Mouse (Mus musculus): ENCODE data around the gene Olfr1037.
"Not testable (repeated sequence)": the region's sequence is repeated elsewhere in the genome, so short reads cannot be mapped to it uniquely, and the experiment has no call there.

The Olfr1037 gene

GRCm38 (mm10) chr2:86087285-86087684 is at the start of gene Olfr1037:
Gene Olfr1037, minus strand, starts transcription at chr2:86087385.
- no peak for DNase-seq (ENCODE audit: extremely low read depth, low read depth, low spot score)

DNA sequence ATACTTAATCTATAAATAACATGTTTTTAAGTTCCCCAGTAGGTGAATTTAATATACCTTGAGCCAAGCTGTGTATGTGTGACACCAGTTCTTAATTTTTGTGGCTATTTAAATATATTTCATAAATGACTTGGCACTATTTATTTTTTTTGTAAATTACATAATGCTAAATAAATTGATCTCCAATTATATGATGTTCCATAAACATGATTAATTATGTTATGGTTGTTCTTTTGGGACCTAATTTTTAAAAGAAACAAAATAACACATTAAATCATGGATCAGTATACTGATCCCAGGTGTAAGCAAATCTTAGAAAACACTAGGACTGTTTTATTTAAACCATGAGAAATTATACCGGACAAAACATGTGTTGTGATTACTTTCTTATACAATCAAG is 48.6 kb upstream of the Olfr1037 start, which contains the start of gene Olfr1039:
TSS of gene Olfr1039 (minus strand) at position 101 of the 400 bp plus-strand sequence.
- no peak for DNase-seq (ENCODE audit: extremely low read depth, low read depth, low spot score)

DNA sequence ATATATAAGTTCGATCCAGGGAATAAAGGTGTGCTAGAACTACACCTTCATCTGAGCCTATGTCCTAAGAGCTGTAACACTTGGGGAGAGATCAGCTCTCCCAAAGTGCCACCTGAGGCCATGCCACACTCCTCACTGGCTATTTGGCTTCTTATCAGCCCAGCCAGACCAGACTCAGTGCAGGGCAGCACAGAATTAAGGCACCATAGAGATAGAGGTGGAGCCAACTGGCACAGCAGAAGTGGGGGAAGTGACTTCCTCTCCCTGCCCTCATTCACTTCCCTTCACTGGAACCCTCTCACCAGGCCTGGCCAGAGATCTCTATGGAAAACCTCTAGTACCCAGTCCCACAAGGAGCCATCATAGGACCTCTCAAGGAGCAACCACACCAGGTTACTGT is 6.7 kb downstream of the Olfr1037 start:
- not testable (repeated sequence) for DNase-seq (ENCODE audit: extremely low read depth, low read depth, low spot score)

DNA sequence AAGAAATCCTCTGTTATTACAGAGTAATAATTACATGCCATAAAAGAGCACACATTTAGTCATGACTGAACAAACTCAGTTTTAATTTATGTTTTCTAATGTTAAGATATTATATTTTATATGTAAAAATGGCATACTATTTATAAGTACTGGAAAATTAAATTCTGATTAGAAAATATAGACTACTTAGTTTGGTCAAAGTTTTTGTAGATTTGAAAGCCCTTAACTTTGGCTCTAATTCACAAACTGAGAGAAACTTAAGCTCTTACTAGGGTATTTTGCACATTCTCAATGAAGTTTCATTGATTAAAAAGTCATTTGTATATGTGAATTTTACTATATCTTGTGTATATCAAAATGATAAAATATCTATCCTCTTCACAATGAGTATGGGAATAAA is 13.5 kb downstream of the Olfr1037 start, which contains the start of gene Olfr1036:
TSS of gene Olfr1036 (plus strand) at position 301 of the 400 bp plus-strand sequence.
- not testable (repeated sequence) for DNase-seq (ENCODE audit: extremely low read depth, low read depth, low spot score)

DNA sequence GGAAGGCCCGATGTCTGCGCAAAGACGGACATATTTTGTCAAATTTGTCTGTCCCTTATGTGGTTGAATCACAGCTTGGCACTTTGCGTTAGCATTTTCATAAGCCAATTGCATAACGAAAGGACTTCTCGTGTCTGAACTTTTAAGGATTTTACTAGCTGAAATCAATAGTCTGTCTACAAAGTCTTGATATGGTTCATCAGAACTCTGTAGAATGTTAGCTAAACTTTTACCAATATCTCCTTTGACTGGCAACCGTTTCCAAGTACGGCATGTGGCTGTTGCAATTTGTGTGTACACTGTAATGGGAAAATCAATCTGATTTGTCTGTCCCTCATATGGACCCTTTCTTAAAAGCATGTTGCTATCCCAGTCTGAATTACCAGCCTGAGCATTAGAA is 17.0 kb downstream of the Olfr1037 start:
- DNase-seq (ENCODE audit: extremely low read depth, low read depth, low spot score) = no peak

DNA sequence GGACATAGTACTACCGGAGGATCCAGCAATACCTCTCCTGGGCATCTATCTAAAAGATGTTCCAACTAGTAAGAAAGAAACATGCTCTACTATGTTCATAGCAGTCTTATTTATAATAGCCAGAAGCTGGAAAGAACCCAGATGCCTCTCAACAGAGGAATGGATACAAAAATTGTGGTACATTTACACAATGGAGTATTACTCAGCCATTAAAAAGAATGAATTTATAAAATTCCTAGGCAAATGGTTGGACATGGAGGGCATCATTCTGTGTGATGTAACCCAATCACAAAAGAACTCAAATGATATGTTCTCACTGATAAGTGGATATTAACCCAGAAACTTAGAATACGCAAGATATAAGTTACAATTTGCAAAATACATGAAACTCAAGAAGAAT is 23.4 kb downstream of the Olfr1037 start:
- DNase-seq (ENCODE audit: extremely low read depth, low read depth, low spot score) = not testable (repeated sequence)

DNA sequence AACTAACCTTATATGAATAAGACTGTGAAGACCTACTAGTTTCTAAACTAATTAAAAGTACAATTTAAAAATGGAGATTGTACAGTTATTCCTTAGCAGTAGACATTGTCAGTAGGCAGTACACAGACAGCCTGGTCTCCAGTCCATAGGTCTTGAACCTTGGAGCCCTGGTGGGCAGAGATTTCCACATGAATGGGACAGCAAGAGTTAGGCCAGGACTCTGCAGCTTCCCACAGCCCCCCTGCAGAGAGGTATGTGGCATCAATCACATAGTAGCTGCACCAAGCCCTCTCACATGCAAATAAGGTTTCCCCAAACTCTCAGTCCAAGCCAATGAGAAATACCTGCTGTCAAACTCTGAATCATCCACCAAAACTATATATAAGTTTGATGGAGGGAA is 36.4 kb downstream of the Olfr1037 start:
- not testable (repeated sequence) for DNase-seq (ENCODE audit: extremely low read depth, low read depth, low spot score)

DNA sequence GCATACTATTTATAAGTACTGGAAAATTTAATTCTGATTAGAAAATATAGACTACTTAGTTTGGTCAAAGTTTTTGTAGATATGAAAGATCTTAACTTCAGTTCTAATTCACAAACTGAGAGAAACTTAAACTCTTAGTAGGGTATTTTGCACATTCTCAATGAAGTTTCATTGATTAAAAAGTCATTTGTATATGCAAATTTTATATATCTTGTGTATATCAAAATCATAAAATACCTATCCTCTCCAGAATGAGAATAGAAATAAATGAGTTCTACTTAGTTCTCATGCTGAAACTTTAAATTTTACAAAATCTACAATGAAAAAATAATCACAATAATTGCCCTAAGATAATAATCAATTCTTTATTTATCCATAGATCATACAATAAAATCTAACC is 41.6 kb downstream of the Olfr1037 start, which contains the start of gene Olfr1034:
TSS of gene Olfr1034 (plus strand) at position 301 of the 400 bp plus-strand sequence.
- DNase-seq (ENCODE audit: extremely low read depth, low read depth, low spot score) = no peak

Data from fat pad, adult 2 months (tissue).